Mouse (Mus musculus) myocyte (in vitro differentiated cells): ENCODE measurements around the gene Gm20388.

Experiments used
- CEBPB ChIP-seq: IDR thresholded peaks from 2 replicates; pipeline ENCODE4 v1.6.1; 2011; ENCODE audit warnings: mild to moderate bottlenecking, moderate library complexity; ENCODE audit not compliant: poor library complexity, insufficient read depth, severe bottlenecking
- E2F4 ChIP-seq: IDR thresholded peaks from one replicate; pipeline ENCODE4 v1.6.1; 2011; ENCODE audit warnings: mild to moderate bottlenecking, control low read depth, moderate library complexity; ENCODE audit not compliant: insufficient read depth
- MAX ChIP-seq: IDR thresholded peaks from one replicate; pipeline ENCODE4 v1.6.1; 2011; ENCODE audit warnings: low read depth, mild to moderate bottlenecking, control low read depth
- MYOD1 ChIP-seq, 3 experiments: IDR thresholded peaks; one replicate each; pipeline ENCODE4 v1.6.1; 2011; ENCODE audit warnings: control low read depth in 2 of 3, low read depth in 2 of 3, mild to moderate bottlenecking in 2 of 3, moderate library complexity in 1 of 3; ENCODE audit not compliant: insufficient read length in 2 of 3, control insufficient read depth in 1 of 3
- MYOG ChIP-seq, 3 experiments: IDR thresholded peaks; one replicate each; pipeline ENCODE4 v1.6.1; 2011; ENCODE audit warnings: control low read depth in 2 of 3, low read depth in 2 of 3, mild to moderate bottlenecking in 2 of 3; ENCODE audit not compliant: insufficient read length in 2 of 3, control insufficient read depth in 1 of 3, insufficient read depth in 1 of 3
- POLR2A ChIP-seq: IDR thresholded peaks from one replicate; pipeline ENCODE4 v1.6.1; 2011; ENCODE audit warnings: low read depth, mild to moderate bottlenecking, control low read depth, moderate library complexity; ENCODE audit not compliant: insufficient read length
- POLR2AphosphoS2 ChIP-seq: IDR thresholded peaks from one replicate; pipeline ENCODE4 v1.6.1; 2011; ENCODE audit warnings: low read depth, control low read depth; ENCODE audit not compliant: insufficient read length
- REST ChIP-seq: IDR thresholded peaks from one replicate; pipeline ENCODE4 v1.6.1; 2011; ENCODE audit warnings: mild to moderate bottlenecking, control low read depth, moderate library complexity; ENCODE audit not compliant: insufficient read depth, insufficient read length
- SRF ChIP-seq: IDR thresholded peaks from one replicate; pipeline ENCODE4 v1.6.1; 2011; ENCODE audit warnings: low read depth; ENCODE audit not compliant: control insufficient read depth, insufficient read length
- TCF12 ChIP-seq: IDR thresholded peaks from one replicate; pipeline ENCODE4 v1.6.1; 2011; ENCODE audit warnings: mild to moderate bottlenecking, control low read depth; ENCODE audit not compliant: poor library complexity, insufficient read depth, severe bottlenecking
- TCF3 ChIP-seq: IDR thresholded peaks from one replicate; pipeline ENCODE4 v1.6.1; 2011; ENCODE audit warnings: low read depth, control low read depth; ENCODE audit not compliant: insufficient read length
- USF1 ChIP-seq: IDR thresholded peaks from one replicate; pipeline ENCODE4 v1.6.1; 2011; ENCODE audit warnings: low read depth, mild to moderate bottlenecking, control low read depth, moderate library complexity

DNA sequence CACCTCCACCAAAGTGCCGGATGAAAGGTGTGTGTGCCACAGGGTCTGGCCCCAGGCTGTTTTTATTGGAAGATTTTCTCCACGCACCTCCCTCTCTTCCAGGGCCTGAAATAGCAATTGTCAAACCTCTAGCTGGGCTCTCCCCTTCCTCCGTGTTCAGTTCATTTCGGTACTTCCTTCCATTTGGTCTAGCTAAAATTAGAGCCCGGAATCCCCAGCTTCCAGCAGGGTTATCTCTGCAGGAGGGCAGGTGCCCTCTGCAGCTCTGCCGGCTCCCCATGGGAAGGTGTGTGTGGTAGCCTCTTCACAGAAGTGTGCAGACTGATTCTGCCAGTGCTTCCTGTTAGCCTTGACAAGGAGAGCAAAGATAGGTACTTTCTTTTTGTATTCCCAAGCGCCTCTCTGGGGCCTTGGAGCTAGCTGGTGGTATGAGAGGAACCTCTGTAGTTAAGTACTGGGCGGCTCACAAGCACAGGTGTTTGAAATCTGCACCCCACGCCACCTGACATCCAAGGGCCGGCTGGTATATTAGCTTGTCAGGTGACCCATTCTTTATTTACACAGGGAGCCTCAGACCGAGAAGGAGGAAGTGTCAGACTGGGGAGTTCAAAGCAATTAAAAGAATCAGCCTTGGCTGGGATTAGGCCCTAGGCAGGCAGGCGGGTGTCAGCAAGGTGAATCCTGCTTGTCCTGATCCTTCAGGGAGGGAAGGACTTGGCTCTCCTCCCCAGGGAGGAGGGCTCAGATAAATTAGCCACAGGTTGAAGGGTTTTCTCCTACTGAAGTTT lies 579.9 kb downstream of the Gm20388 start:
- TF ChIP-seq POLR2A (no peak), MAX (no peak), POLR2AphosphoS2 (no peak), TCF12 (no peak), MYOD1 (IDR thresholded peaks at IDR 0.05; ENCODE audit: control insufficient read depth in 1 of 3, insufficient read length in 2 of 3, low read depth in 2 of 3) (no peak), SRF (no peak), CEBPB (no peak), USF1 (no peak), E2F4 (no peak), REST (no peak), MYOG (IDR thresholded peaks at IDR 0.05; ENCODE audit: control insufficient read depth in 1 of 3, insufficient read depth in 1 of 3, insufficient read length in 2 of 3, low read depth in 2 of 3) (no peak), TCF3 (no peak)
